Mouse (Mus musculus): ENCODE results near the gene Actl6b. TPM values are rescaled to one million over a fixed set of nuclear protein-coding genes. Genes with fewer than 3 reads are reported as not detected.
A peak's percentile ranks its signal among the peaks of the same experiment; 100 is the strongest.

Actl6b gene
- polyA plus RNA-seq, 1 experiment from 2014 or later = 6.1 TPM

- Histone ChIP-seq H3K36me3 (no peaks in the 10 kb centered on the region), H3K4me1 (no peaks in the 10 kb centered on the region), H3K9me3 (no peaks in the 10 kb centered on the region), H3K4me3 (no peak overlapping the region), H3K9ac (no peak overlapping the region), H3K27ac (no peak overlapping the region), H3K27me3 (no peaks in the 10 kb centered on the region; the same call in 1 of the 2 replicates), H3K4me2 (replicated peaks) (no peak overlapping the region)
- no peak for ATAC-seq (ENCODE audit: insufficient number of reproducible peaks, insufficient read depth, low FRiP score, low TSS enrichment)
- WGBS = 64% methylated on average over 12 of the region's 12 CpGs
Observed at GRCm38 (mm10) chr5:137569031-137569430, 15.7 kb downstream of the Actl6b start.

DNA sequence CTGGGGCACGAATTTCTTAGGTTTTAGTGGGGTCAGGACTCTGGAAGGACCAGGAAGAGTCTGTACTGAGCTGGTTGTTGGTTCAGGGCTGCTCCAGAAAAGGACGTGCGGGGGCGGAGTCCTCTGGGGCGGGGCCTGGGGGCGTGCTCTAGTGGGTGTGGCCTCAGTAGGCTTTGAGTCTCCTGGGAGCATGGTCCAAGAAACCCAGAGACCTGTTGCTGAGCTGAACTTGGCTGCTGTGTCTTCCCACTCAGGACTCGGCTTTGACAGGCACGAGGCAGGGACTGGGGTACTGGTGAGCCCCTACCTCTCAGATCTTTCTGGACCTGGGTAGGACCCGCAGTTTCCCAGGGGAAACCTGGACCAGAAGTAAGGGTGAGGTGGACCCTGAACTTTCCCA lies 16.3 kb downstream of the Actl6b start, which contains the start of gene Tfr2:
Gene Tfr2, plus strand, starts transcription at position 176 of the 400 bp plus-strand sequence.
- 38% methylated on average over 9 of the region's 9 CpGs for WGBS
- Histone ChIP-seq H3K27ac (no peak within 1 kb of the TSS), H3K27me3 (peaks cover 6% of the 10 kb centered on the region; the same call in 1 of the 2 replicates), H3K4me3 (no peak within 1 kb of the TSS), H3K36me3 (no peaks in the 10 kb centered on the region), H3K4me1 (no peaks in the 10 kb centered on the region), H3K9me3 (no peaks in the 10 kb centered on the region), H3K9ac (no peak within 1 kb of the TSS), H3K4me2 (replicated peaks) (no peak within 1 kb of the TSS)
- ATAC-seq (ENCODE audit: insufficient number of reproducible peaks, insufficient read depth, low FRiP score, low TSS enrichment) = no peak

DNA sequence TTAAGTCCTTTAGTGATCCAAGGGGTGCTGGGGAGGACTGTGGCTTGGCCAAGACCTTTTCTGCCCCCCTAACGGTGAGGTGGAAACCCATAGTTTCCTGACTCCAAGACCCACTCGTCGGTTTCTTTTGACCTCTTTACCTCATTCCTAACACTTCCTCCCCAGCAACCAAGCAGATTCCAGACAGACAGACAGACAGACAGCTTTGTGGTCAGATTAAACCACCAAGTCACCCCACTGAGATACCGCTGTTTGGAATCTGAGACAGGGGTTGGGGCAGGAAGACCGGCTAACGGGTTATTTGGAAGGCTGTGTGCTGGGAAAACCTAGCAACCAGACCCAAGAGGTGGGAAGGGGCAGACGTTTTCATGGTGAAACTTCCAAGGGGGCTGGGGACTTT lies 16.9 kb downstream of the Actl6b start:
- no peak overlapping the region for H3K4me3 ChIP-seq
- WGBS = 63% methylated on average over 7 of the region's 7 CpGs
- H3K27me3 ChIP-seq = peaks cover 11% of the 10 kb centered on the region; the same call in 1 of the 2 replicates
- H3K4me1 ChIP-seq = no peaks in the 10 kb centered on the region
- no peak overlapping the region for H3K9ac ChIP-seq
- no peak overlapping the region for H3K27ac ChIP-seq
- H3K4me2 ChIP-seq (replicated peaks) = no peak overlapping the region
- no peaks in the 10 kb centered on the region for H3K9me3 ChIP-seq
- no peak for ATAC-seq (ENCODE audit: insufficient number of reproducible peaks, insufficient read depth, low FRiP score, low TSS enrichment)
- no peaks in the 10 kb centered on the region for H3K36me3 ChIP-seq

DNA sequence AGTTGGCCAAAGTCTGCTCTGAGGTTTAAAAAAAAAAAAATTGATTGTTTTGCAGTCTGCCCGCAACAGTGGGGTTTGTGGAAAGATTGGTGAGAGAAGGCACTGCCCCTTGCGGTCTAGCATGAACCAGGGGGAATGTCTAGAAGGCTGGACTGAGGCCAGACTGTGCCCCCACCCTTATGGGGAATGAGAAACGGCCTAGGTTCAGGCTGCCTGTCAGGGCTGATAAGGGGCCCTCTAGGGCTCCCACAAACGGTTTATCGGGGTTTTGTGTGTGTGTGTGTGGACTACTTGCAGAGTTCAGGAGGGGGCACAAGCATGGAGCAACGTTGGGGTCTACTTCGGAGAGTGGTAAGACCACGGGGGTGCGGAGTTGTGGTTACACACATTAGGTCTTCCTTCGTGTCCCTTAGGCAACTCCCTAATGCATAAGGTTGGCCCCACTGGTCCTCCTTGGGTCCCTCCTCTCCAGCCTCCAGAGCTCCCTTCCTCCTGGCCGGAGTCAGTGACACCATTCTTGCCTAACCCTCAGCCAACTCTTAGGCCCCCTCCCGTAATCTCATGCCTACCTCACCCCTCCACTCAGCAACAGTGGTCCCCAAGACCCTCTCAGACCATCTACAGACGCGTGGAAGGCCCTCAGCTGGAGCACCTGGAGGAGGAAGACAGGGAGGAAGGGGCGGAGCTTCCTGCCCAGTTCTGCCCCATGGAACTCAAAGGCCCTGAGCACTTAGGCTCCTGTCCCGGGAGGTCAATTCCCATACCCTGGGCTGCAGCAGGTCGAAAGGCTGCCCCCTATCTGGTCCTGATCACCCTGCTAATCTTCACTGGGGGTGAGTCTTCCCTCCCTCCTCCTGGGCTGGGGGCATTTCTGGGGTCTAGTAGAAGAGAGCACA lies 17.6 kb downstream of the Actl6b start:
- Histone ChIP-seq H3K4me3 (no peak overlapping the region), H3K4me2 (replicated peaks) (no peak overlapping the region), H3K36me3 (no peaks in the 10 kb centered on the region), H3K9me3 (no peaks in the 10 kb centered on the region), H3K27ac (no peak overlapping the region), H3K27me3 (peaks cover 11% of the 10 kb centered on the region; the same call in 1 of the 2 replicates), H3K9ac (no peak overlapping the region), H3K4me1 (no peaks in the 10 kb centered on the region)
- WGBS = 78% methylated on average over 17 of the region's 17 CpGs
- ATAC-seq (ENCODE audit: insufficient number of reproducible peaks, insufficient read depth, low FRiP score, low TSS enrichment) = no peak

DNA sequence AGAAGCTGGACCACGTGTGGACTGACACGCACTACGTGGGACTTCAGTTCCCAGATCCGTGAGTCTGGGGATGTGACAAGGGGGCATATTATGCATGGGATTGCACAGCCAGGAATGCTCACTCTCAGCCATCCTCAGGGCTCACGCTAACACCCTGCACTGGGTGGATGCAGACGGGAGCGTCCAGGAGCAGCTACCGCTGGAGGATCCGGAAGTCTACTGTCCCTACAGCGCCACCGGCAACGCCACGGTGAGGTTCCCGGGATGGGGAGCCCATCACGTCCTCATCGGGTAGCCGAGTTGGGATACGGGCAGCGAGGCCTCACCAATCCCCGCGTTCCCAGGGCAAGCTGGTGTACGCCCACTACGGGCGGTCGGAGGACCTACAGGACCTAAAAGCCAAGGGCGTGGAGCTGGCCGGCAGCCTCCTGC lies 21.2 kb downstream of the Actl6b start:
- Histone ChIP-seq H3K4me3 (0 out of 2 replicates have a peak overlapping the region, but pooled peaks have one; percentile 16), H3K36me3 (no peaks in the 10 kb centered on the region), H3K4me1 (no peaks in the 10 kb centered on the region), H3K9me3 (no peaks in the 10 kb centered on the region), H3K4me2 (replicated peaks) (peak overlapping the region; percentile 46), H3K27me3 (peaks cover 11% of the 10 kb centered on the region; the same call in 1 of the 2 replicates), H3K9ac (0 out of 2 replicates have a peak overlapping the region, but pooled peaks have one; percentile 20), H3K27ac (no peak overlapping the region)
- ATAC-seq (ENCODE audit: insufficient number of reproducible peaks, insufficient read depth, low FRiP score, low TSS enrichment) = no peak
- 6% methylated on average over 27 of the region's 27 CpGs for WGBS

GRCm38 (mm10) chr5:137580246-137580645 lies 26.9 kb downstream of the Actl6b start:
- no peak for ATAC-seq (ENCODE audit: insufficient number of reproducible peaks, insufficient read depth, low FRiP score, low TSS enrichment)
- Histone ChIP-seq H3K36me3 (no peaks in the 10 kb centered on the region), H3K27me3 (peaks cover 12% of the 10 kb centered on the region)

DNA sequence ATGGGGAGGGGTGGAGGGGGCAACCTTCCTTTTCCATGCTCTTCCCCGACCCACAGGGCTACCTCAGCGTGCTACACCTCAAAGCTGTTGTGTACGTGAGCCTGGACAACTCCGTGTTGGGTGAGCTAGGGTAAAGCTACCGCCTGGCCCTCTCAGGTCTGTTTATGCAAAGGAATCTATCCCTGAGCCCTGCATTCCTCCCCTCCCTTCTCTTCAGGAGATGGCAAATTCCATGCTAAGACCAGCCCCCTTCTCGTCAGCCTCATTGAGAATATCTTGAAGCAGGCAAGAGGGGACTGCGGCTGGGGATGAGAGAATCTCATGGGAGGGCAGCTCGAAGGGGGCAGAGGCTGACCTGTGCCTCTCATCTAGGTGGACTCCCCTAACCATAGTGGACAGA lies 29.4 kb downstream of the Actl6b start:
- peak overlapping the region; percentile 61; the same call in 1 of the 2 replicates for H3K4me2 ChIP-seq (replicated peaks)
- no peak overlapping the region for H3K9ac ChIP-seq
- no peak for ATAC-seq (ENCODE audit: insufficient number of reproducible peaks, insufficient read depth, low FRiP score, low TSS enrichment)
- no peaks in the 10 kb centered on the region for H3K36me3 ChIP-seq
- WGBS = 22% methylated on average over 8 of the region's 8 CpGs
- H3K4me1 ChIP-seq = peaks cover 10% of the 10 kb centered on the region; the same call in 1 of the 2 replicates
- H3K27me3 ChIP-seq = peaks cover 12% of the 10 kb centered on the region
- H3K4me3 ChIP-seq = no peak overlapping the region
- no peaks in the 10 kb centered on the region for H3K9me3 ChIP-seq
- no peak overlapping the region for H3K27ac ChIP-seq

More at GRCm38 (mm10) chr5:137580246-137580645, 26.9 kb downstream of the Actl6b start:
- no peak overlapping the region for H3K27ac ChIP-seq
- no peaks in the 10 kb centered on the region for H3K9me3 ChIP-seq
- H3K4me3 ChIP-seq = no peak overlapping the region
- WGBS = 82% methylated on average over 6 of the region's 6 CpGs
- H3K9ac ChIP-seq = no peak overlapping the region
- H3K4me2 ChIP-seq (replicated peaks) = no peak overlapping the region
- H3K4me1 ChIP-seq = peaks cover 10% of the 10 kb centered on the region; the same call in 1 of the 2 replicates

DNA sequence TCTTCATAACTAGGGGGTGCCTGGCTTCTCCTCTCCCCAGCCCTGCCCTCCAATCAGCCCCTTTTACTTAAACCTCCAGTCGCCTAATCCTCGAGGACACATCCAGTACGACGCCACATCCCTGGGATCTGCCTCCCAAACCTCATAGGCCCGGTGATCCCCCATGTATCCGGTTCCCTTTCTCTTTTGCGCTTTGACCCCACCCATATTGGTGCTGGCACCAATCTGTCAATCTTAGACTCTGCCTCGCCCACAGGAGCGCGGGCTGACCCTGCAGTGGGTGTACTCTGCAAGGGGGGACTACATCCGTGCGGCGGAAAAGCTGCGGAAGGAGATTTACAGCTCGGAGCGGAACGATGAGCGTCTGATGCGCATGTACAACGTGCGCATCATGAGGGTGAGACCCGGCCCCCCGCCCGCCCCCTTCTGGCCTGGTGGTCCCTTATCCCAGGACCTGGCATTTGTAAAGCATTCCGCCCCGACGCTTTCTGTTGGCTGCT lies 30.4 kb downstream of the Actl6b start:
- peak; percentile 60 for ATAC-seq (ENCODE audit: insufficient number of reproducible peaks, insufficient read depth, low FRiP score, low TSS enrichment)
- H3K4me2 ChIP-seq (replicated peaks) = peak overlapping the region; percentile 61
- H3K4me3 ChIP-seq = peak overlapping the region; percentile 38
- H3K4me1 ChIP-seq = peaks cover 10% of the 10 kb centered on the region; the same call in 1 of the 2 replicates
- 0 out of 2 replicates have a peak overlapping the region, but pooled peaks have one; percentile 31 for H3K27ac ChIP-seq
- 6% methylated on average over 27 of the region's 27 CpGs for WGBS
- H3K9me3 ChIP-seq = no peaks in the 10 kb centered on the region
- H3K9ac ChIP-seq = peak overlapping the region; percentile 49
- peaks cover 12% of the 10 kb centered on the region for H3K27me3 ChIP-seq
- H3K36me3 ChIP-seq = no peaks in the 10 kb centered on the region

DNA sequence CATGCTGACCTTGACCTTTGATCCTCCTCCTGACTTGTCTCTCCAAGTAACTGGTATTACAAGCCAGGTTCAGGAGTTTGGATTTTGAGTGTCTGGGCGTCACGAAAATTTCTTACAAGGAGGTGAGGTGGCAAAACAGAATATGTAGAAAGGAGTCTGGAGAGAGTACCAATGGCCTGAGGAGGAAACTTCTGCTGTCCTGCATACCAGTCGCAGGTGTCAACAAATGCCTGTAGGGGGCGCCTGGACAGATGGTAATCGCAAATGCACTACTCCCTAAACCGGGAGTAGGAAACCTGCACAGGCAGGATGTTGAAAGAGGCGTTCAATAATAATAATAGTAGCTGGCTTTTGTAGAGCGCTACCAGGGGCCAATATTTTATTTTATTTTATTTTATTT lies 31.7 kb downstream of the Actl6b start:
- H3K9me3 ChIP-seq = no peaks in the 10 kb centered on the region
- no peak overlapping the region for H3K9ac ChIP-seq
- H3K4me1 ChIP-seq = peaks cover 10% of the 10 kb centered on the region; the same call in 1 of the 2 replicates
- no peak overlapping the region for H3K4me3 ChIP-seq
- H3K27ac ChIP-seq = no peak overlapping the region
- no peaks in the 10 kb centered on the region for H3K36me3 ChIP-seq
- ATAC-seq (ENCODE audit: insufficient number of reproducible peaks, insufficient read depth, low FRiP score, low TSS enrichment) = no peak
- peaks cover 12% of the 10 kb centered on the region for H3K27me3 ChIP-seq
- H3K4me2 ChIP-seq (replicated peaks) = no peak overlapping the region
- WGBS = 28% methylated on average over 8 of the region's 8 CpGs

DNA sequence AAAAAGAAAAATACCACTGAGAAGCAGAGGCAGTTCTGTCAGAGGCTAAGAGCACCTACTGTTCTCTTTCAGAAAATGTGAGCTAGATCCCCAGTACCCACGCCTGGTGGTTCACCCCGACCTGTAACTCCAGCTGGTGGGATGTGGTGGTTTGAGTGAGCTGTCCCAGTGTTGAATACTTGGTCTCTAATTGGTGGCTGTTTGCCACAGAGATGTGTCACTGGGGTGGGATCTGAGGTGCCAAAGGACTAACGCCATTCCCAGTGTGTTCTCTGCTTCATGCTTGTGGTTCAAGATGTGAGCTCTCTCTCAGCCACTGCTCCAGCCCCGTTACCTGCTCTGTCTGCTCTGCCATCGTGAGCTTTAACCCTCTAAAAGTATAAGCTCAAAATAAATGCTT lies 37.2 kb downstream of the Actl6b start:
- 71% methylated on average over 5 of the region's 5 CpGs for WGBS
- Histone ChIP-seq H3K9ac (no peak overlapping the region), H3K4me3 (no peak overlapping the region), H3K36me3 (no peaks in the 10 kb centered on the region), H3K4me1 (no peaks in the 10 kb centered on the region; the same call in 1 of the 2 replicates), H3K27ac (no peak overlapping the region), H3K9me3 (no peaks in the 10 kb centered on the region), H3K4me2 (replicated peaks) (no peak overlapping the region), H3K27me3 (no peaks in the 10 kb centered on the region)
- no peak for ATAC-seq (ENCODE audit: insufficient number of reproducible peaks, insufficient read depth, low FRiP score, low TSS enrichment)

DNA sequence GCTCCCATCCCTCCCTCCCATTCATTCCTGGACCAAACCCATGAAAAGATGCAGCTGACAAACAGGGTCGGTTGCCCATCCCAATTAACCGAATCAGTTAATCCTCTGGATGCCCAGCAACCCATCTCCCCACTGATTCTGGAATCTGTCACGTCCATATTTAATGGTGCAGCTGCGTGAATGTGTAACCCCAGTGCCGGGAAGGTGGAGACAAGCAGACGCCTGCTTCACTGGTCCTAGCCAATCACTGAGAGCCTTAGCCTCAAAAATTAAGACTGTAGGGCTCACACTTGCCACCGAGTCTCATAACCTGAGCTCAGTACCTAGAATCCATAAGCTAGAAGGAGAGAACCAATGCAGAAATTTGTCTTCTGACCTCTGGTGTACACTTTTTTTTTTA lies 42.6 kb downstream of the Actl6b start:
- ATAC-seq (ENCODE audit: insufficient number of reproducible peaks, insufficient read depth, low FRiP score, low TSS enrichment) = no peak
- Histone ChIP-seq H3K27me3 (no peaks in the 10 kb centered on the region), H3K36me3 (peaks cover 9% of the 10 kb centered on the region), H3K9ac (no peak overlapping the region), H3K4me1 (peaks cover 12% of the 10 kb centered on the region), H3K9me3 (no peaks in the 10 kb centered on the region), H3K4me2 (replicated peaks) (no peak overlapping the region), H3K27ac (no peak overlapping the region), H3K4me3 (no peak overlapping the region)
- 79% methylated on average over 7 of the region's 7 CpGs for WGBS

Data from embryonic facial prominence, embryonic 12.5 days (tissue).